Mouse (Mus musculus) CH12.LX (cell line): ENCODE measurements at regions not wholly inside any gene's neighbourhood (a gene's known extent, or its start where the extent isn't known, plus 50 kb on each side); places are given as distances from the start of the nearest gene placed in this dataset.

ENCODE experiments used
- CTCF ChIP-seq, 2 experiments: IDR thresholded peaks in 1 of 2; conservative IDR thresholded peaks in 1 of 2; 2 replicates each; pipeline ENCODE4 v1.5.1; 2011 to 2012; ENCODE audit warnings: low read depth in 2 of 2, low read length in 2 of 2, improper control_type of control experiment in 1 of 2, inconsistent platforms in 1 of 2, mild to moderate bottlenecking in 1 of 2, moderate library complexity in 1 of 2
- IRF4 ChIP-seq: IDR thresholded peaks from 2 replicates; pipeline ENCODE4 v1.6.1; 2014; ENCODE audit warnings: low read depth, mild to moderate bottlenecking, inconsistent platforms, low read length, improper control_type of control experiment
- MAX ChIP-seq: IDR thresholded peaks from 2 replicates; pipeline ENCODE4 v1.6.1; 2011; ENCODE audit warnings: low read length, improper control_type of control experiment
- MXI1 ChIP-seq: IDR thresholded peaks from 2 replicates; pipeline ENCODE4 v1.6.1; 2011; ENCODE audit warnings: mild to moderate bottlenecking, low read depth, low read length, improper control_type of control experiment

GRCm38 (mm10) chr13:92914631-92915030 is 70.1 kb downstream of the Mtx3 start:
- TF ChIP-seq CTCF (conservative IDR thresholded peaks at IDR 0.05 in 1 of 2, IDR thresholded peaks at IDR 0.05 in 1 of 2; ENCODE audit: low read depth in 2 of 2, low read length in 2 of 2) (no peak), MXI1 (no peak), IRF4 (no peak), MAX (no peak)
